Comparison of ENCODE assay signal across 22 mouse cellular contexts in the genomic region with DNA sequence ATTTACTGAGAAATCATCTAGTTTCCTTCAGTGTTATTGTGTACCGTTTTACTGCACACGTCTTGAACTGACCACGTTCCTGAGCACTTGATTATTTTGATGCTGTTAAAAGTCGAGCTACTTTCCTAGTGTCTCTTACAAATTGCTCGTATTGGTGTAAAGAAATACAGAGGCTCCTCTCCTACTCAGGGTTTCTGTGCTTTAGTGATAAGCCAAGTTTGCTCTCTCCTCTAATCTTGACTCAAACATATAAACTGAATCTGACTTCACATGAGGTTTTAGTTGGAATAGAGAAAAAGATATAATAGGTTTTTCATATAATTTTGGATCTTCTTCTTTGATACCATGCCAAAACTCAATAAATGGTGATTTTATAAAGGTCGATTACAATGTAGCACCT. TPM values are rescaled to one million over a fixed set of nuclear protein-coding genes. Genes with fewer than 3 reads are reported as not detected.
A peak's percentile ranks its signal among the peaks of the same experiment; 100 is the strongest.
DNase-seq lines count a peak whose midpoint lies in the region; ATAC-seq and TF ChIP-seq lines count a peak whose summit lies in the region.
"Had no signal": no experiment of that assay in that cellular context is flagged by ENCODE, and none has a peak within 500 bp of the region (broad histone marks: within the 10 kb centered on the region; RNA-seq: fewer than 3 reads in every experiment).

No protein-coding gene starts in this region.

- no peaks in the 10 kb centered on the region for H3K9me3 ChIP-seq in MEL (replicated peaks; ENCODE audit: insufficient read depth, low read length)
- H3K9me3 ChIP-seq in liver, embryonic 15.5 days (replicated peaks), result no peaks in the 10 kb centered on the region
- H3K9me3 ChIP-seq: embryonic facial prominence, embryonic 13.5 days; forebrain, embryonic 13.5 days; heart, embryonic 12.5 days; hindbrain, embryonic 12.5 days had no signal

- H3K9ac ChIP-seq in MEL (ENCODE audit: control insufficient read depth, low read depth, low read length, poor library complexity, severe bottlenecking), result no peak overlapping the region
- H3K9ac ChIP-seq in liver, embryonic 15.5 days, result no peak overlapping the region
- H3K9ac ChIP-seq: embryonic facial prominence, embryonic 13.5 days; forebrain, embryonic 13.5 days; forebrain, postnatal 0 days; heart, embryonic 12.5 days; hindbrain, embryonic 12.5 days had no signal

- DNase-seq in MEL (ENCODE audit: low read depth, low spot score), result peak; percentile 65
- DNase-seq in kidney, adult 11 months, result no peak
- DNase-seq in testis, postnatal 10 days (ENCODE audit: low spot score), result no peak
- DNase-seq in heart, adult 8-10 months (ENCODE audit: low spot score), result no peak
- DNase-seq: adrenal gland, adult 8-10 months; adrenal gland, postnatal 36 days; cerebellum, adult 11-12 months; cerebellum, adult 9-11 months; cerebellum, postnatal 36 days; forebrain, postnatal 0 days; gastrocnemius, postnatal 14 days; heart, adult 2 months; heart, postnatal 4 days had no signal

- no peak for TF ChIP-seq CTCF in MEL (IDR thresholded peaks at IDR 0.05 in 2 of 3, conservative IDR thresholded peaks at IDR 0.05 in 1 of 3; ENCODE audit: control insufficient read depth in 1 of 3, insufficient read depth in 1 of 3, low read depth in 2 of 3, low read length in 3 of 3, poor library complexity in 1 of 3, severe bottlenecking in 1 of 3)

- TF ChIP-seq EP300 in MEL (IDR thresholded peaks at IDR 0.05; ENCODE audit: low read depth in 1 of 2, low read length in 2 of 2), result peak; percentile 86 to 89

- TF ChIP-seq POLR2A in MEL (IDR thresholded peaks at IDR 0.05; ENCODE audit: control insufficient read depth in 1 of 2, insufficient read depth in 1 of 2, low read depth in 1 of 2, low read length in 2 of 2, poor library complexity in 1 of 2), result no peak

- peak; percentile 49 for ATAC-seq in erythroblast, adult 5-6 weeks (replicated peaks; ENCODE audit: low FRiP score, poor library complexity, severe bottlenecking)
- 0 out of 2 replicates have a peak, but pooled peaks have one; percentile 28 for ATAC-seq in liver, embryonic 15.5 days (ENCODE audit: insufficient read depth)
- peak; percentile 57 for ATAC-seq in megakaryocyte-erythroid progenitor cell, adult 5-6 weeks (replicated peaks; ENCODE audit: low FRiP score, low TSS enrichment, poor library complexity, severe bottlenecking)
- ATAC-seq: forebrain, embryonic 13.5 days; forebrain, postnatal 0 days; hindbrain, embryonic 16.5 days had no signal

- peaks cover 9 to 30% of the 10 kb centered on the region in 2 experiments for H3K4me1 ChIP-seq in MEL (ENCODE audit: control insufficient read depth in 1 of 2, insufficient read depth in 2 of 2, low read length in 2 of 2)
- peaks cover 63% of the 10 kb centered on the region for H3K4me1 ChIP-seq in liver, embryonic 15.5 days (replicated peaks)

- 22% methylated on average over 6 of the region's 6 CpGs for WGBS in liver, embryonic 15.5 days (ENCODE audit: insufficient replicate concordance)

- H3K27ac ChIP-seq in MEL (ENCODE audit: control insufficient read depth, low read depth, low read length), result no peak overlapping the region; the same call in 1 of the 2 replicates
- H3K27ac ChIP-seq in liver, embryonic 15.5 days (replicated peaks), result peak overlapping the region; percentile 79
- H3K27ac ChIP-seq: embryonic facial prominence, embryonic 13.5 days; forebrain, embryonic 13.5 days; heart, adult 2 months; hindbrain, embryonic 12.5 days had no signal

- H3K36me3 ChIP-seq in MEL (ENCODE audit: control insufficient read depth in 1 of 2, insufficient read depth in 2 of 2, low read length in 2 of 2), result peaks cover 0 to 31% of the 10 kb centered on the region in 2 experiments; a peak in 2 of 4 replicates
- H3K36me3 ChIP-seq in liver, embryonic 15.5 days (replicated peaks), result no peaks in the 10 kb centered on the region
- H3K36me3 ChIP-seq: embryonic facial prominence, embryonic 13.5 days; heart, embryonic 12.5 days; hindbrain, embryonic 12.5 days had no signal

- no peaks in the 10 kb centered on the region for H3K79me2 ChIP-seq in MEL (ENCODE audit: control insufficient read depth, insufficient read depth, low read length, poor library complexity)

- H3K4me3 ChIP-seq in MEL (ENCODE audit: control insufficient read depth in 1 of 2, insufficient read depth in 1 of 2, low read depth in 2 of 2, low read length in 2 of 2), result peak overlapping the region in 1 of 2 experiments; percentile 17; a peak in 2 of 4 replicates
- no peak overlapping the region for H3K4me3 ChIP-seq in liver, embryonic 15.5 days (replicated peaks)
- H3K4me3 ChIP-seq: embryonic facial prominence, embryonic 13.5 days; forebrain, embryonic 13.5 days; heart, adult 2 months; heart, embryonic 12.5 days; hindbrain, embryonic 12.5 days had no signal

- H3K27me3 ChIP-seq in MEL (ENCODE audit: control insufficient read depth in 1 of 2, insufficient read depth in 2 of 2, low read length in 2 of 2), result no peaks in the 10 kb centered on the region
- no peaks in the 10 kb centered on the region for H3K27me3 ChIP-seq in liver, embryonic 15.5 days
- H3K27me3 ChIP-seq: CH12.LX; embryonic facial prominence, embryonic 13.5 days; forebrain, embryonic 13.5 days; heart, embryonic 12.5 days; hindbrain, embryonic 12.5 days had no signal

- TF ChIP-seq RAD21 in MEL (IDR thresholded peaks at IDR 0.05; ENCODE audit: low read depth, low read length), result no peak

- H3K4me2 ChIP-seq in liver, embryonic 15.5 days, result peak overlapping the region; percentile 34; the same call in 1 of the 2 replicates
- H3K4me2 ChIP-seq: embryonic facial prominence, embryonic 13.5 days; forebrain, embryonic 13.5 days; heart, embryonic 12.5 days; hindbrain, embryonic 12.5 days had no signal

TF ChIP-seq in MEL, 35 proteins besides CTCF, POLR2A, EP300 and RAD21 (continues in another document):
- TF ChIP-seq SIN3A (IDR thresholded peaks at IDR 0.05; ENCODE audit: low read length) (0 out of 2 replicates have a peak, but pooled peaks have one; percentile 20), ZMIZ1 (IDR thresholded peaks at IDR 0.05; ENCODE audit: low read depth, low read length) (no peak), MAZ (IDR thresholded peaks at IDR 0.05; ENCODE audit: low read depth, low read length) (no peak), MAX (IDR thresholded peaks at IDR 0.05; ENCODE audit: low read length) (no peak), MAFK (IDR thresholded peaks at IDR 0.05; ENCODE audit: borderline replicate concordance, low read depth, low read length) (no peak), BHLHE40 (IDR thresholded peaks at IDR 0.05; ENCODE audit: borderline replicate concordance, low read depth, low read length) (no peak), SMC3 (IDR thresholded peaks at IDR 0.05; ENCODE audit: low read depth, low read length) (no peak), KAT2A (conservative IDR thresholded peaks at IDR 0.05; ENCODE audit: low read depth, low read length) (no peak; the same call in 1 of the 2 replicates), E2F4 (IDR thresholded peaks at IDR 0.05; ENCODE audit: borderline replicate concordance, low read depth, low read length) (no peak), CHD2 (IDR thresholded peaks at IDR 0.05; ENCODE audit: low read length) (no peak), ZNF384 (IDR thresholded peaks at IDR 0.05; ENCODE audit: low read depth, low read length) (no peak), MYC (IDR thresholded peaks at IDR 0.05; ENCODE audit: low read depth, low read length) (no peak), GATA1 (IDR thresholded peaks at IDR 0.05; ENCODE audit: low read depth, low read length) (peak; percentile 85), USF2 (IDR thresholded peaks at IDR 0.05; ENCODE audit: borderline replicate concordance in 1 of 2, insufficient read depth in 1 of 2, low read depth in 1 of 2, low read length in 2 of 2) (no peak), USF1 (IDR thresholded peaks at IDR 0.05; ENCODE audit: low read depth, low read length) (no peak), TCF12 (IDR thresholded peaks at IDR 0.05; ENCODE audit: low read depth, low read length) (peak; percentile 85), ZKSCAN1 (IDR thresholded peaks at IDR 0.05; ENCODE audit: low read depth, low read length) (no peak), POLR2AphosphoS2 (IDR thresholded peaks at IDR 0.05; ENCODE audit: low read length) (no peak), MEF2A (IDR thresholded peaks at IDR 0.05; ENCODE audit: extremely low read depth, insufficient replicate concordance, low read depth, low read length, poor library complexity, severe bottlenecking) (no peak), TAL1 (IDR thresholded peaks at IDR 0.05; ENCODE audit: low read length) (peak; percentile 73), POLR2AphosphoS5 (IDR thresholded peaks at IDR 0.05; ENCODE audit: borderline replicate concordance, low read depth, low read length) (no peak), ELF1 (IDR thresholded peaks at IDR 0.05; ENCODE audit: low read depth, low read length) (no peak), ETS1 (IDR thresholded peaks at IDR 0.05; ENCODE audit: low read depth, low read length) (peak; percentile 56), NRF1 (IDR thresholded peaks at IDR 0.05; ENCODE audit: insufficient read depth, low read depth, low read length, poor library complexity, severe bottlenecking) (no peak)

RNA-seq across cellular contexts. Expression of gene Lysmd3, which starts 11.1 kb away (rescaled TPM):
- total RNA-seq in MEL (2012; rRNA removed), result 12.2 and 12.5 TPM in 2 replicates
- polyA plus RNA-seq in MEL (2012; ENCODE audit: insufficient read depth in 1 of 2, insufficient read length in 2 of 2, low read depth in 1 of 2, low replicate concordance in 2 of 2, missing spikeins in 1 of 2), result 1 to 10 TPM in 1 of 2 experiments, not detected in 1; 7.1 TPM
- 16.5 and 30.1 TPM in 2 replicates for total RNA-seq in erythroblast, adult 5-6 weeks (2015; ENCODE audit: low replicate concordance)
- total RNA-seq in erythroblast, adult 5-6 weeks (2017; ENCODE audit: low replicate concordance), result 34.4 and 47.8 TPM in 2 replicates
- polyA plus RNA-seq in liver, embryonic 15.5 days (2015; fragmentation: Nextera tagmentation; extraction: Ambion mirVana), result 16.0 and 18.6 TPM in 2 replicates
- total RNA-seq in megakaryocyte-erythroid progenitor cell, adult 5-6 weeks (2014; fragmentation: Nextera tagmentation), result 13.7 and 21.5 TPM in 2 replicates
- 29.1 and 31.8 TPM in 2 replicates for total RNA-seq in megakaryocyte-erythroid progenitor cell, adult 5-6 weeks (2017)
- 10 to 100 TPM; 11.9 to 15.0 (median 14.2) TPM for total RNA-seq in heart, adult 8-10 months (2022)

RNA-seq across cellular contexts. Expression of gene Adgrv1, which starts 13.4 kb away (rescaled TPM):
- total RNA-seq in MEL (2012; rRNA removed), result 5.6 and 5.8 TPM in 2 replicates
- 1 to 10 TPM in 1 of 2 experiments, not detected in 1; 5.8 TPM for polyA plus RNA-seq in MEL (2012; ENCODE audit: insufficient read depth in 1 of 2, insufficient read length in 2 of 2, low read depth in 1 of 2, low replicate concordance in 2 of 2, missing spikeins in 1 of 2)
- total RNA-seq in erythroblast, adult 5-6 weeks (2015; ENCODE audit: low replicate concordance), result not detected in 2 replicates
- 1.0 TPM in 1 of 2 replicates, not detected in the other for total RNA-seq in erythroblast, adult 5-6 weeks (2017; ENCODE audit: low replicate concordance)
- polyA plus RNA-seq in liver, embryonic 15.5 days (2015; fragmentation: Nextera tagmentation; extraction: Ambion mirVana), result 0.10 and 0.12 TPM in 2 replicates
- not detected in 2 replicates for total RNA-seq in megakaryocyte-erythroid progenitor cell, adult 5-6 weeks (2014; fragmentation: Nextera tagmentation)
- not detected in 2 replicates for total RNA-seq in megakaryocyte-erythroid progenitor cell, adult 5-6 weeks (2017)
- under 1 TPM; 0.05 to 0.38 (median 0.30) TPM for total RNA-seq in heart, adult 8-10 months (2022)
